Mouse (Mus musculus): ENCODE results near the gene Olfr1131. TPM values are rescaled to one million over a fixed set of nuclear protein-coding genes. Genes with fewer than 3 reads are reported as not detected.
"Not testable (repeated sequence)": the region's sequence is repeated elsewhere in the genome, so short reads cannot be mapped to it uniquely, and the experiment has no call there.

Olfr1131 gene
- not detected in 2 replicates for polyA plus RNA-seq (2015; fragmentation: Nextera tagmentation; extraction: Ambion mirVana)

DNA sequence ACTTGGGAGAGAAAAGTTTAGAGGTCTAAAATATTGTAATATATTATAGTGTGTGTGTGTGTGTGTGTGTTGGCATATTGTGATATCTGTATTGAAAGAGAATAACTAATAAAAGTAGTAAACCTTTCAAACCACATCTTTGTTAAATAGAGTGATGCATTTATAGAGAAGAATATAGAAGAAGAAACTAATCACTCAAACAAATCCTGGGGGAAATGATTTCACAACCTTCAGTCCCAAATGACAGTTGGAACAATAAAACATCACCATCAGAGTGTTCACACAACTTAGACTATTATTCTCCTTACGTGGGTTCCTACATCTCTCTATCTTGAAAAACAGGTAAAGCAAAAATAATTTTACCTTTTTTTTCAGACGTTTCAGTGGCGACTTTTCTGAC lies at the start of gene Olfr1131:
Gene Olfr1131 (plus strand): TSS at position 301 of the 400 bp plus-strand sequence.
- no peaks in the 10 kb centered on the region for H3K9me3 ChIP-seq
- 74% methylated on average over 3 of the region's 3 CpGs for WGBS
- no peaks in the 10 kb centered on the region for H3K36me3 ChIP-seq
- H3K4me1 ChIP-seq (replicated peaks) = no peaks in the 10 kb centered on the region
- no peaks in the 10 kb centered on the region for H3K27me3 ChIP-seq
- no peak within 1 kb of the TSS for H3K4me2 ChIP-seq
- no peak within 1 kb of the TSS for H3K27ac ChIP-seq (replicated peaks)
- H3K9ac ChIP-seq = no peak within 1 kb of the TSS
- ATAC-seq (ENCODE audit: low read depth) = no peak
- no peak within 1 kb of the TSS for H3K4me3 ChIP-seq

DNA sequence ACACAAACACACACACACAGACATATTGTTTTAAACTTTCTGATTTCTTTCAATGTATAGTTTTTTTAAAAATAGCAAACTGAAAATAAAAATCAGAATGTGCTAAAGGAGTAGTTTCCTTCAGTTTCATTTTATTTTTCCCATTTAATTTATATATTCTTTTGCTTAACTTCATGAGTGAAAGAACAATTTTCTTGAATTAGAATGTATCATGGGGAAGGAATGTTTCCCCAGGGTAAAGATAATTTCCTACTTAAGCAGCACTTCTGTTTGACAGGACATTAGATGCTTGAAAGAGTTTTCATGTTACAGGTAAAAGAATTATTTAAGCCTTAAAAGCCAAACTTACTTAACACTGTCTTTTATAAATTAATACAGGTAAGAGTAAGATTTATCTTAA lies 21.0 kb upstream of the Olfr1131 start, which contains the start of gene Olfr1130:
Gene Olfr1130 (plus strand): TSS at position 301 of the 400 bp plus-strand sequence.
- not testable (repeated sequence) for H3K4me1 ChIP-seq (replicated peaks); H3K4me2 ChIP-seq; H3K36me3 ChIP-seq; H3K27me3 ChIP-seq; H3K4me3 ChIP-seq; H3K9me3 ChIP-seq; H3K27ac ChIP-seq (replicated peaks); ATAC-seq (ENCODE audit: low read depth); H3K9ac ChIP-seq

DNA sequence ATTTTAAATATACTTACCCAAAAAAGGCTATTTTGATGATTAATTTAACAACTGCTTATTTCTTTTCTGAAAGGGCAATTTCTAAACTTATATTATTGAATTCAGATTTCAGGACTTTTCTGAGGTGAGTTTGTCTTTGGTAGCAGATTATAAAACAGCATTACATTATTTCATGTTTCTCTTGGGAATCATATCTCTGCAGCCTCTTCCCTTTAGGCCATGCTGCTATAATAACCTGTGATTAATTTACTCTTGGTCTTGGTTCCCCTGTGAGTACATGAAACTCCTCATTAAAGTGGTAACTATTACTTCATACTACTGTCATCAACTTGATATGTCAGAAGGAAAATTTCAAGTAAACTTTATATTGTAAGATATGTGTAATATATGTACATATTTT lies 10.5 kb downstream of the Olfr1131 start, which contains the start of gene Olfr1132:
Gene Olfr1132 (minus strand): TSS at position 101 of the 400 bp plus-strand sequence.
- no peaks in the 10 kb centered on the region for H3K9me3 ChIP-seq
- H3K36me3 ChIP-seq = no peaks in the 10 kb centered on the region
- H3K4me3 ChIP-seq = no peak within 1 kb of the TSS
- no peaks in the 10 kb centered on the region for H3K4me1 ChIP-seq (replicated peaks)
- ATAC-seq (ENCODE audit: low read depth) = no peak
- H3K27me3 ChIP-seq = no peaks in the 10 kb centered on the region
- no peak within 1 kb of the TSS for H3K27ac ChIP-seq (replicated peaks)
- H3K9ac ChIP-seq = no peak within 1 kb of the TSS
- no peak within 1 kb of the TSS for H3K4me2 ChIP-seq

DNA sequence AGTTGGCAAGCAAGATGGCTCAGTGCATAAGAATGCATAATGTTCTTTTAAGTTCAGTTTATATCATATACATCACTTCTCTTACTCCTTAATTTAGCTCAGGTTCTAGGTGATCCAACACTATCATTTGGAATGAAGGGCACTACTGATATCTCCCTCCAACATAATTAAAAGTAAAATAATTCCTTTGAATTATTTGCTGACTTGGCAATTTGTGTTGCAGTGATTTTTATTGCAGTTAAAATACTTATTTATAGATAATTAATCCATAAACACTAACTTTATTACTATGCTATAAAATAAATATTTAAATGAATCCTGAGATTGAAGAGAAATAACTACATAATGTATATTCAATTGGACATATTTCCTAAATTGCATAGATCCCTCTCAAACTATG lies 15.5 kb downstream of the Olfr1131 start:
- no peaks in the 10 kb centered on the region for H3K9me3 ChIP-seq
- no peaks in the 10 kb centered on the region for H3K4me1 ChIP-seq (replicated peaks)
- no peak overlapping the region for H3K4me3 ChIP-seq
- H3K27me3 ChIP-seq = no peaks in the 10 kb centered on the region
- H3K36me3 ChIP-seq = no peaks in the 10 kb centered on the region
- H3K4me2 ChIP-seq = no peak overlapping the region
- H3K27ac ChIP-seq (replicated peaks) = no peak overlapping the region
- H3K9ac ChIP-seq = no peak overlapping the region
- ATAC-seq (ENCODE audit: low read depth) = no peak

DNA sequence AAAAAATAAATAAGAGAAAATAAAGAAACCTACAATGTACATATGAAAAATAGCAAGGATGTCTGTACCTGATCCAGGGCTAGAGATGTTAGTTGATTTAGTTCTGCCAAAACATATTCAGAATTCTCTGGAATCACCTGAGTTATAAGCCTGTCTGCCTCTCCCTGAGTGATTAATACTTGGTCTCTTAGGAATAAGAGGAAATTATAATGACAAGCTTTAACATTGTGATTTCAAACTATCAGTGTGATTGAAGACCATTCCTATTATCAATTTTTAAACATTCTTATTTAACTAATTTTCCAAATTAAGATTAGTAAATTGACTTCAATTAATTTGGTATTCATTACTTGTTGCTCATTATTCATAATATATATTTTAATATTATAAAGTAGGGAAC lies 20.4 kb downstream of the Olfr1131 start, which contains the start of gene Olfr1133:
Gene Olfr1133 (minus strand): TSS at position 101 of the 400 bp plus-strand sequence.
- H3K4me3 ChIP-seq = no peak within 1 kb of the TSS
- H3K9me3 ChIP-seq = no peaks in the 10 kb centered on the region
- no peaks in the 10 kb centered on the region for H3K4me1 ChIP-seq (replicated peaks)
- ATAC-seq (ENCODE audit: low read depth) = no peak
- no peak within 1 kb of the TSS for H3K27ac ChIP-seq (replicated peaks)
- H3K36me3 ChIP-seq = no peaks in the 10 kb centered on the region
- H3K9ac ChIP-seq = no peak within 1 kb of the TSS
- H3K4me2 ChIP-seq = no peak within 1 kb of the TSS
- no peaks in the 10 kb centered on the region for H3K27me3 ChIP-seq

DNA sequence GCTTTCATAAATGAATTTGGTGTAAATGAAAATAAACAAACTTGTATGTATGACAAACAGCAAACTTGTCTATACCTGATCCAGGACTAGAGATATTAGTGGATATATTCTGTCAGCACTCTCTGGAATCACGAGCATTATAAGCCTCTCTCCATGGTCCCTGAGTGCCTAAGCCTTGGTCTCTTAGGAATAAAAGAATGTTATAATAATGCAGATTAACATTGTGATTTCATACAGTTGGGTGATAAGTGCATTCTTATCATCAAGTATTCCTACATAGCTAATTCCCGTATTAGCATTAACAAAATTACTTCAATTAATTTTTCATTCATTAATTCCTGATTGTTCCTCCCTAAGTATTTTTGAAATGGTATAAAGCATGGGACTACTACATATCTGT lies 31.5 kb downstream of the Olfr1131 start, which contains the start of gene Olfr1134:
Gene Olfr1134 (minus strand): TSS at position 101 of the 400 bp plus-strand sequence.
- Histone ChIP-seq H3K9me3 (no peaks in the 10 kb centered on the region), H3K4me2 (no peak within 1 kb of the TSS), H3K27ac (replicated peaks) (no peak within 1 kb of the TSS), H3K36me3 (no peaks in the 10 kb centered on the region), H3K27me3 (no peaks in the 10 kb centered on the region), H3K9ac (no peak within 1 kb of the TSS), H3K4me1 (replicated peaks) (no peaks in the 10 kb centered on the region), H3K4me3 (no peak within 1 kb of the TSS)
- no peak for ATAC-seq (ENCODE audit: low read depth)
- WGBS = 94% methylated on average over 2 of the region's 2 CpGs

DNA sequence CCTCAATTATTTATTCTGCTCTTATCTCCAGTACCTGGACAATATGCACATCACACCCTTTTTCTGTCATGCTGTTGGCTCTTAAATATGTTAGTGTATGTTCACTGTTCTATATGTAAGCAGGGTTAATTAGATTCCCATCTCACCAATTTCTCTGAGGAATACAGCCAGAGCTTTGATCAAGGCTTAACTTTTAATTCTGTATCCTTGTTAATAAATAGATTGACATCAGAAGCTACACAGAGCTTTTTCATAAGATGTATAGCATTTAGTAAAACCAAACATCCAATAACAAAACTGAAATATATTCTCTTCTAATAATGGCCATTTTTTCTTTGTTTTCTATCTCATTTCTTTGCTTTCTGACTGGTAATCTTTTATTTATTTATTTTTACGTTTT lies 46.7 kb downstream of the Olfr1131 start, which contains the start of gene Olfr1135:
Gene Olfr1135 (minus strand): TSS at position 101 of the 400 bp plus-strand sequence.
- no peaks in the 10 kb centered on the region for H3K36me3 ChIP-seq
- H3K9me3 ChIP-seq = no peaks in the 10 kb centered on the region
- 18% methylated on average over 1 of the region's 1 CpGs for WGBS
- no peak within 1 kb of the TSS for H3K27ac ChIP-seq (replicated peaks)
- no peaks in the 10 kb centered on the region for H3K27me3 ChIP-seq
- no peak within 1 kb of the TSS for H3K9ac ChIP-seq
- no peak for ATAC-seq (ENCODE audit: low read depth)
- H3K4me1 ChIP-seq (replicated peaks) = no peaks in the 10 kb centered on the region
- no peak within 1 kb of the TSS for H3K4me3 ChIP-seq
- H3K4me2 ChIP-seq = no peak within 1 kb of the TSS

Other genes with a start within 250 kb of the Olfr1131 start
- not detected in 2 replicates for gene Olfr1122, start 241.3 kb upstream of the Olfr1131 start, polyA plus RNA-seq (2015; fragmentation: Nextera tagmentation; extraction: Ambion mirVana)
- not detected in 2 replicates for gene Olfr1123, start 210.5 kb upstream of the Olfr1131 start, polyA plus RNA-seq (2015; fragmentation: Nextera tagmentation; extraction: Ambion mirVana)
- 0.10 TPM in 1 of 2 replicates, not detected in the other for gene Olfr1124, start 196.8 kb upstream of the Olfr1131 start, polyA plus RNA-seq (2015; fragmentation: Nextera tagmentation; extraction: Ambion mirVana)
- not detected in 2 replicates for gene Olfr1126, start 173.1 kb upstream of the Olfr1131 start, polyA plus RNA-seq (2015; fragmentation: Nextera tagmentation; extraction: Ambion mirVana)
- not detected in 2 replicates for gene Pramel7, start 130.0 kb upstream of the Olfr1131 start, polyA plus RNA-seq (2015; fragmentation: Nextera tagmentation; extraction: Ambion mirVana)
- gene Pramel6, start 120.5 kb upstream of the Olfr1131 start, polyA plus RNA-seq (2015; fragmentation: Nextera tagmentation; extraction: Ambion mirVana) = not detected in 2 replicates
- gene Olfr153, start 95.3 kb upstream of the Olfr1131 start, polyA plus RNA-seq (2015; fragmentation: Nextera tagmentation; extraction: Ambion mirVana) = not detected in 2 replicates
- not detected in 2 replicates for gene Olfr1128, start 81.6 kb upstream of the Olfr1131 start, polyA plus RNA-seq (2015; fragmentation: Nextera tagmentation; extraction: Ambion mirVana)
- gene Olfr1129, start 53.2 kb upstream of the Olfr1131 start, polyA plus RNA-seq (2015; fragmentation: Nextera tagmentation; extraction: Ambion mirVana) = not detected in 2 replicates
- not detected in 2 replicates for gene Olfr1130, start 20.9 kb upstream of the Olfr1131 start, polyA plus RNA-seq (2015; fragmentation: Nextera tagmentation; extraction: Ambion mirVana)
- gene Olfr1132, start 10.4 kb downstream of the Olfr1131 start, polyA plus RNA-seq (2015; fragmentation: Nextera tagmentation; extraction: Ambion mirVana) = not detected in 2 replicates
- gene Olfr1133, start 20.3 kb downstream of the Olfr1131 start, polyA plus RNA-seq (2015; fragmentation: Nextera tagmentation; extraction: Ambion mirVana) = not detected in 2 replicates
- not detected in 2 replicates for gene Olfr1134, start 31.4 kb downstream of the Olfr1131 start, polyA plus RNA-seq (2015; fragmentation: Nextera tagmentation; extraction: Ambion mirVana)
- gene Olfr1135, start 46.6 kb downstream of the Olfr1131 start, polyA plus RNA-seq (2015; fragmentation: Nextera tagmentation; extraction: Ambion mirVana) = not detected in 2 replicates
- not detected in 2 replicates for gene Olfr1136, start 66.8 kb downstream of the Olfr1131 start, polyA plus RNA-seq (2015; fragmentation: Nextera tagmentation; extraction: Ambion mirVana)
- gene Olfr1137, start 86.1 kb downstream of the Olfr1131 start, polyA plus RNA-seq (2015; fragmentation: Nextera tagmentation; extraction: Ambion mirVana) = not detected in 2 replicates
- not detected in 2 replicates for gene Olfr1138, start 112.9 kb downstream of the Olfr1131 start, polyA plus RNA-seq (2015; fragmentation: Nextera tagmentation; extraction: Ambion mirVana)
- gene Olfr1140, start 116.6 kb downstream of the Olfr1131 start, polyA plus RNA-seq (2015; fragmentation: Nextera tagmentation; extraction: Ambion mirVana) = not detected in 2 replicates
- gene Olfr1141, start 126.9 kb downstream of the Olfr1131 start, polyA plus RNA-seq (2015; fragmentation: Nextera tagmentation; extraction: Ambion mirVana) = not detected in 2 replicates
- gene Olfr152, start 152.4 kb downstream of the Olfr1131 start, polyA plus RNA-seq (2015; fragmentation: Nextera tagmentation; extraction: Ambion mirVana) = not detected in 2 replicates
- not detected in 2 replicates for gene Olfr1143, start 173.5 kb downstream of the Olfr1131 start, polyA plus RNA-seq (2015; fragmentation: Nextera tagmentation; extraction: Ambion mirVana)
- gene Olfr1145, start 182.7 kb downstream of the Olfr1131 start, polyA plus RNA-seq (2015; fragmentation: Nextera tagmentation; extraction: Ambion mirVana) = not detected in 2 replicates
- gene Olfr1148, start 203.4 kb downstream of the Olfr1131 start, polyA plus RNA-seq (2015; fragmentation: Nextera tagmentation; extraction: Ambion mirVana) = not detected in 2 replicates
- gene Olfr1150-ps1, start 216.9 kb downstream of the Olfr1131 start, polyA plus RNA-seq (2015; fragmentation: Nextera tagmentation; extraction: Ambion mirVana) = not detected in 2 replicates
- not detected in 2 replicates for gene Olfr1151, start 228.8 kb downstream of the Olfr1131 start, polyA plus RNA-seq (2015; fragmentation: Nextera tagmentation; extraction: Ambion mirVana)
- not detected in 2 replicates for gene Olfr1152, start 239.4 kb downstream of the Olfr1131 start, polyA plus RNA-seq (2015; fragmentation: Nextera tagmentation; extraction: Ambion mirVana)